Mouse (Mus musculus) brain, embryonic 14.5 days (tissue): ENCODE measurements around the gene Trcg1. TPM values are rescaled to one million over a fixed set of nuclear protein-coding genes. Genes with fewer than 3 reads are reported as not detected.
A peak's percentile ranks its signal among the peaks of the same experiment; 100 is the strongest.

Experiments used
- DNase-seq: peaks from one replicate; pipeline ENCODE4 v3.0.0-alpha.2; 2011; ENCODE audit warnings: low read depth
- CTCF ChIP-seq: fragments of 200-500 bp; IDR thresholded peaks from 2 replicates; pipeline ENCODE4 v1.5.1; 2012; ENCODE audit warnings: inconsistent platforms, mild to moderate bottlenecking, moderate library complexity, borderline replicate concordance; ENCODE audit not compliant: insufficient read depth, insufficient read length; ENCODE audit errors: extremely low read depth
- POLR2A ChIP-seq: fragments of 200-500 bp; IDR thresholded peaks from 2 replicates; pipeline ENCODE4 v1.6.1; 2012; ENCODE audit warnings: mild to moderate bottlenecking, inconsistent platforms, borderline replicate concordance; ENCODE audit not compliant: poor library complexity, insufficient read depth, insufficient read length, severe bottlenecking; ENCODE audit errors: extremely low read depth
- polyA plus RNA-seq: library from polyadenylated mRNA; depleted of rRNA; stranded (reverse); fragments of >200 nt; gene quantifications from 2 replicates; pipeline ENCODE4 v1.2.3, GENCODE M21; 2012

Gene Trcg1
- polyA plus RNA-seq, 1 experiment, result not detected

GRCm38 (mm10) chr9:57256861-57257260 lies 20.5 kb downstream of the Trcg1 start:
- TF ChIP-seq CTCF (no peak), POLR2A (no peak)
- DNase-seq, result no peak

GRCm38 (mm10) chr9:57257627-57258026 lies 21.3 kb downstream of the Trcg1 start:
- TF ChIP-seq CTCF, result no peak
- no peak for TF ChIP-seq POLR2A
- DNase-seq, result no peak

GRCm38 (mm10) chr9:57259736-57260135 lies 23.4 kb downstream of the Trcg1 start:
- DNase-seq, result peak; percentile 91
- TF ChIP-seq CTCF (peak; percentile 98), POLR2A (no peak)

GRCm38 (mm10) chr9:57260940-57261339 lies 24.6 kb downstream of the Trcg1 start:
- TF ChIP-seq CTCF (no peak), POLR2A (no peak)
- DNase-seq, result no peak

GRCm38 (mm10) chr9:57261516-57261912 lies 25.2 kb downstream of the Trcg1 start:
- TF ChIP-seq CTCF (no peak), POLR2A (no peak)
- DNase-seq, result peak; percentile 42

GRCm38 (mm10) chr9:57261913-57262794 lies 25.8 kb downstream of the Trcg1 start, which contains the start of gene 1700017B05Rik:
1700017B05Rik (minus strand) TSS chr9:57262612.
- peak; percentile 46; the same call in 1 of the 2 replicates for TF ChIP-seq POLR2A
- peak; percentile 65 for TF ChIP-seq CTCF
- peak; percentile 69 for DNase-seq

GRCm38 (mm10) chr9:57262795-57263684 lies 26.7 kb downstream of the Trcg1 start:
- TF ChIP-seq CTCF (no peak), POLR2A (no peak)
- DNase-seq, result no peak

- no peak for TF ChIP-seq POLR2A
- TF ChIP-seq CTCF, result no peak
- DNase-seq, result no peak
Measured at GRCm38 (mm10) chr9:57265125-57265524, 28.8 kb downstream of the Trcg1 start.

GRCm38 (mm10) chr9:57267421-57267820 lies 31.1 kb downstream of the Trcg1 start:
- TF ChIP-seq POLR2A (no peak), CTCF (no peak)
- peak; percentile 50 for DNase-seq

GRCm38 (mm10) chr9:57268078-57268477 lies 31.7 kb downstream of the Trcg1 start:
- peak; percentile 19 for DNase-seq

GRCm38 (mm10) chr9:57268575-57268974 lies 32.2 kb downstream of the Trcg1 start:
- DNase-seq, result peak; percentile 74

More at GRCm38 (mm10) chr9:57268078-57268477, 31.7 kb downstream of the Trcg1 start:
- TF ChIP-seq CTCF (no peak), POLR2A (no peak)

More at GRCm38 (mm10) chr9:57268575-57268974, 32.2 kb downstream of the Trcg1 start:
- TF ChIP-seq CTCF (peak; percentile 12; the same call in 1 of the 2 replicates), POLR2A (no peak)
